Mouse (Mus musculus) regulatory T cell (primary cell): ENCODE results near the gene 1600014C10Rik.

Experiments used
- in situ Hi-C: fragments of 300-600 bp; cut with MboI, MseI; formaldehyde crosslinking; loops from one replicate; pipeline ENCODE4 v1.15.1; 2025; ENCODE audit warnings: high pct_unique_total_duplicates

Gene 1600014C10Rik

DNA sequence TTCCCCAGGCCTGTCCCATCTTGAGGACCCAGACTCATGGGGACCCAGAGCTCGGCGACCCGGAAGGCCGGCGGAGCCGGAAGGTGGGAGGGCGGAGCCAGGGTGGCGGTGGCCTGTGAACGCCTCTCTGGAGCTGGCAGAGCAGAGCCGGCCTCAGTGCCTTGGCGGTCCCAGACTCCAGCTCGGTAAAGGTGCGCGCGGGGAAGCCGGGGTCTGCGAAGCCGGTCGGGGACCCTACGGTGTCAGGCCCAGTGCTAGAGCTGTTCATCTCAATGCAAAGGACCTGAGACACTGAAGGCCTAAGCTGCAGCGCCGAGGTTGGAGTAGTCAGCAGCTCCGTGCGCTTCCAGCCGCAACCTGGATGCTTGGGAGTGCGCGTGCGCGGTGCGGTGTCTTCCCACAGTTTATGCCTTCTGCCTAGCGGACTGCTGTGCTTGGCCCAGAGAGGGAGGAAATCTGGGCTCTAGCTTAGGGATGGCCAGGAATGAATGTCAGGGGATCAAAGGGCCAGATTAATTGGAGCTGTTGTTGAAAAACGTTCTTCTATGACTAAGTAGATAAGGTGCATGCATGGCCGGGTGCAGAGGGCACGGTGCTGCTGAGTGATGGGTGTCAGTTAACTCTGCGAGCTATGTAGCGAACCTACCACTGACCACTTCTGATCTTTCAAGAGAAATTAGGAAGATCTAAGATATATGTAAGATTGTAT lies 846 bp downstream of the 1600014C10Rik start:
- in situ Hi-C loops: loop anchor here (5.0 kb wide), 1 partner anchor 83 kb away; no protein-coding TSS in a partner anchor

DNA sequence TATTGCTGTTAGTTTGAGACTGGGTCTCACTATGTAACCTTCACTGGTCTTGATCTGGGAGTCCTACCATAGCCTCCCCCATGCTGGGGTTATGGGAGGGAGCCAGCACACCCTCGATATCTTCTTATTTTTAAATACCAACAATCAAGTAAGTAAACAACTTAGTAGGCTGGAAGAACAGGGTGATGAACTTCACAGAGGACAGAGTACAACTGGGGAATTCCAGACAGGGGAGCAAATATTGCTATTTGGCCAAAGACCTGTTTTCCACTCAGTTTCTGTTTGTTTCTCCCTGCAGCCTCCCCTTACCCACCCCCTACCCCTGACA lies 1.4 kb downstream of the 1600014C10Rik start:
- in situ Hi-C loops: loop anchor here (5.0 kb wide), 1 partner anchor 83 kb away; no protein-coding TSS in a partner anchor

DNA sequence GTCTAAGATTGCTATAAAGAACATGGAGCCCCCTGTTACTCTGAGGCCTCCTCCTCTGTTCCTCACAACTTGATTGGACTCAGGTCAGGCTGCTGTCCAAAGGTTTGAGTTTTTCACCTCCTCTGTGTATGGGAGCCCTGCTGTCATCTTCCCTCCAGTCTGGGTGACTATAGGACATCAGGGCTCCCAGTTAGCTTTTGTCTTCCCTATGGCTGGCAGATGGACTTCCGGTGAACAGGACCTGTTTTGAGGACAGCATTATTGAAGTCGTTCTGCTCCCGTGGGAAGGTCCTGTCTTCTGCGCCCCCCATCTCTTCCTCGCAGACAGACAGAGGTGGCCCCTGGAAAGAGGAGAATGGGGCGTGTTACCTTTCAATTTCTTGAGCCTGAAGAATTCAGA lies 1.8 kb downstream of the 1600014C10Rik start:
- in situ Hi-C loops: loop anchor here (5.0 kb wide), 1 partner anchor 83 kb away; no protein-coding TSS in a partner anchor

DNA sequence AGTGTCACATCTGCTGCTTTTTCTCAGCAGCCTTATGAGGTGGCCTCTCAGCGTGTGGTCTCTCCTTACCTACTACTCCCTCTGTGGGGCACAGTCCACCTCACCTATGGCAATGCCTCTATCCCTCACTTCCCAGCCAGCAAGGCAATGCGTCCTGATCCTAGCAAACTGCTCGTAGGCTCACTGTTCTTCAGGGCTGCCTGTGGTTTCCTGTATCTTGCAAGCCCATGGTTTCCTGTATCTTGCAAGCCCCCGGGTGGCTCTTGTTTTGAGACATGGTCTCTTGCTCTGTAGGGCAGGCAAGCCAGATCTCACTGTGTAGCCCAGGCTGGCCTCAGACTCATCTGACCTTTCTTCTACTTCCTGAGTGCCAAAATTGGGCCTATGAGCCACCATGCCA lies 3.8 kb downstream of the 1600014C10Rik start:
- in situ Hi-C loops: no loop called here

DNA sequence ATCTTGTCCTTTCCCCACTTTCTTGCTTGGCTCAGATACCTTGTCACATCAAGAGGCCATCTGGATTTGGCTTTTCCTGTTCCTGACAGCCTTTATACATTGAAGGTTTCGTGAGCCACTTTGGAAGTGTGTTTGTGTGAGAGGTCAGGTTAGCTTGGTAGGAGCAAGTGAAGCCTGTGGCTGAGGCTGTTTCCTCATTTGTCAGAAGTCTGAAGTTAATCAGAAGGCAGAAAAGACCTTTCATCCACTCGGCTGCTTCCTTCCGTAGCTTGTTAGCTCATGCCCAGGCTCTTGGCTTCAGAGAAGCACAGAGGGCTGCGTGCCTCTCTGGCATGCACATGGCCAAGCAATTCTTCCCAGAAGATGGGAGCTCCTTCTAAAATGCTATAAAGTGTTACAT lies 4.8 kb downstream of the 1600014C10Rik start:
- in situ Hi-C loops: no loop called here

DNA sequence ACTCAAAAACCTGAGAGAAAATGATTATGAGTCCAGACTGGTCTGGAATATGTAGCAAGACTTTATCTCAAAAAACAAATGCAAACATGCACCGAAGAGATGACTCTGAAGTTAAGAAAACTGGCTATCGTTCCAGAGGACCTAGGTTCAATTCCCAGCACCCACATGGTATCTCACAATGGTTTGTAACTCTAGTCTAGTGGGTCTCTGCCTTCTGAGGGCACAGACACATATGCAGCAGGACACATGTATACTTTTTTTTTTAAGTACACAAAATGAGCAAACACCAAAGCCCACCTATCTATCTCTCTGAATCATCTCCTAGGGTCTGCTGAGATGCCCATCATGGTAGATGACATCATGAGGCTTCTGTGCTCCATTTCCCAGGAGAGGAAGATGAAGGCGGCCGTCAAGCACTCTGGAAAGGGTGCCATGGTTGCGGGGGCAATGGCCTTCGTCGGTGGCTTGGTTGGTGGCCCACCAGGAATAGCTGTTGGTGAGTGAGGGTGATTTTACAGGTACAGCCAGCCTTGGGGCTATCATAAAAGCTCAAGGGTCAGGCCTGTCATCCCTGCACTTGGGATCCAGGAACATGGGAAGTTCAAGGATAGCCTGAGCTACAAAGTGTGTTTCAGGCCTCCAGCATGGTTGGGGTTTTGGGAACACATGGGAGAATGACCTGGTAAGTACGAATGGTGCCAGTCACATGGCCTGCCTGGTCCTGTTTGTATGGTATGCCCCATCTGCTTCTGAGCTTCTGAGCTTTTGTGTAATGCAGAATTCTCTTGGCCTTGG lies 5.5 kb downstream of the 1600014C10Rik start:
- in situ Hi-C loops: no loop called here

DNA sequence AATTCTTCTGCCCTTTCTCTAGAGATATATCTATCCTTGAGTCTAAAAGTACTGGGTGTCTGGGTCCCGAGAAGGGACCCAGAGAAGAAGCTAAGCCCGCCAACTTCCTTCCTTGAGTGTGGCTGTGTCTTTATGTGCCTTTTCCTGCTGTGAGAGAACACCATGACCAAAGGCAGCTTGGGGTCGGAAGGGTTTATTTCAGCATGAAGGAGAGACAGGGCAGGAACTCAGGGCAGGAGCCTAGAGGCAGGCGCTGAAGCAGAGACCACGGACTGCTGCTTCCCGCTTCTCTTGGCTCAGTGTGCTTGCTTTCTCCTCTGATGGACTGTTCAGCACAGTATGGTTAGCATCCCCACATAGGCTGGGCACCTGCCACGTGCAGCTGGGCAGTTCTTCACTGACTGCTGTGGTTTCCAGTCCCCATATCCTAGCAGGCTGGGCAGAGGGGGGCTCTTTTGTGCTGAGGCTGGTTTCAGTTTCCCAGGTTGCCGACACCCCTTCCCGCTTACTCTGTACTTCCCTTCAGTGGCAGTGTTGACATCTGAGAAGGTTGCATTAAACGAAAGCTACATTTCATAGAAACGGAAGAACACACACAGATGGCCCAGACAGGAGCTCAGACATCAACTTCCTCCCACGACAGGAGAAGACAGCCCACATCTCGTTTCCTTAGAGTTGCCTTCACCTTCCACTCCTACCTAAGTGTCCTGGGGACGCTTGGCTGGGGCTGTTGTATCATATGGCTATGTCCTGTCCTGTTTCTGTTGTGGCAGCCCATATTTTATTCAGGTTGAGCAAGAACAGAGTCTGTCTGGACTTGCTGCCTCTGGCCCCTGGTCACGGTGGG lies 6.3 kb downstream of the 1600014C10Rik start:
- in situ Hi-C loops: no loop called here

DNA sequence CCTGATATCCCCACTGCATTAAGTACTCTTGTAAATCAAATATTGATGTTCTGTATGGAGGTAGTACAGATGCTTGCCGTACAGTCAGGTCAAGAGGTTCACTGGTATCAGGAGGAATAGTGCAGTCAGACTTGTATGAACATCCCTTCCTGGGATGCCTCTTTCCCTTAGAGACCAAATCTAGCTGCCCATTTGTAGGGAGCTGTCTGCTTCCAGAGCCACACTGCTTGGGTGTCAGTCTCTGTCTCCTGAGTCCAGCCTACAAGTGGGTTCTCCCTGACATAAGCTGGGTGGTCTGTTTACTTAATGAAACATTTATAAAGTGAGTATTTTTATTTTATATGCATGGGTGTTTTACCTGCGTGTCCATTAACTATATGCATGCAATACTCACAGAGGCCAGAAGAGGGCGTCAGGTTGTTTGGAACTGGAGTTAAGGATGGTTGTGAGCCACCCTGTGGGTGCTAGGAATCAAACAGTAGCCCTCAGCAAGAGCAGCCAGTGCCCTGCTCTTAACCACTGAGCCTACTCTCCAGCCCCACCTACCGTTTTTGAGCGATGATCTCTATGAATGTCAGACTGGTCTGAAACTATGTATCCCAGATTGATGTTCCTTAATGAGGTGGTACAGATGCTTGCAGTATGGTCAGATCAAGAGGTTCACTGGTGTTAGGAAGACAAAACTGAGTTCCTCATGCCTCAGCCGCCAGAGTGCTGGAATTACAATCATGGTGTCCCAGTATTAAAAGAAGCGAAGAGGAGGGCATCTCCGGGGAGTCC lies 7.2 kb downstream of the 1600014C10Rik start:
- in situ Hi-C loops: no loop called here

DNA sequence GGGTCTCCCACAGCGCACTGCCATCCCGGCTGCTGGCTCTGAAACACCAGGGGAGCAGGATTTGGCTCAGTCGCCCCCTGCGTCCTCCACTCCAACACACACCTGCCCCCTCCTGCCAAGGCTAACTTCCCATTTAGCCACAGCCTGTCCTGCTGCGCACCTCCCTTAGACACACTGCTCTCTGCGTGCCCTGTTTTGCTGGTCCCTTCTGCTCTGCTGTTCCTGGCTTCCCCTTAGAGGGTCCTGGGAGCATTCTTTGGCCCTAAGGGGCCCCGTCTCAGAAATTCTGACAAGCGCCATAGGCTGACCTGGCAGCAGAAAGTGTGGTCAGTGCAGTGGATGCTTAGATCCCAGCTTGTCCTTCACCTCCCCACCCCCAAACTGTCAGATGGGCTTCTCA lies 8.1 kb downstream of the 1600014C10Rik start:
- in situ Hi-C loops: no loop called here

DNA sequence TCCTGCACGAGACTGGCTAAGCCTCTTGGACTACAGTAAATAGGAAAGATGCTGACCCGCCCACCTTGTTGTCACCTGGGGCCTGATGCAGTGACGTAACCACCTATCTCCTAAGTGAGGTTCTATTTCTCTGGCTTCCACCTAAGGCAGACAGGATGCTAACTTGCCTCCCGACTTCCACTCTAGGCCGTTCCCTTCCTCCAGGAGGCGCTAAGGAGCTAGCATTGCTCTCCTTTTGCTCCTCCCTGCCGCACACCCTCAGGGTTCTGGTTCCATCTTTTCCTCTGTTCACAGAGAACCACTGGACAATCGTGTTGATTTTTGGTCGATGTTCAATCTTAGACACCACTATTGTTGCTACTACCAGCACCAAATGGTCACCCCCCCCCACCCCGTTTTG lies 8.6 kb downstream of the 1600014C10Rik start:
- in situ Hi-C loops: no loop called here

DNA sequence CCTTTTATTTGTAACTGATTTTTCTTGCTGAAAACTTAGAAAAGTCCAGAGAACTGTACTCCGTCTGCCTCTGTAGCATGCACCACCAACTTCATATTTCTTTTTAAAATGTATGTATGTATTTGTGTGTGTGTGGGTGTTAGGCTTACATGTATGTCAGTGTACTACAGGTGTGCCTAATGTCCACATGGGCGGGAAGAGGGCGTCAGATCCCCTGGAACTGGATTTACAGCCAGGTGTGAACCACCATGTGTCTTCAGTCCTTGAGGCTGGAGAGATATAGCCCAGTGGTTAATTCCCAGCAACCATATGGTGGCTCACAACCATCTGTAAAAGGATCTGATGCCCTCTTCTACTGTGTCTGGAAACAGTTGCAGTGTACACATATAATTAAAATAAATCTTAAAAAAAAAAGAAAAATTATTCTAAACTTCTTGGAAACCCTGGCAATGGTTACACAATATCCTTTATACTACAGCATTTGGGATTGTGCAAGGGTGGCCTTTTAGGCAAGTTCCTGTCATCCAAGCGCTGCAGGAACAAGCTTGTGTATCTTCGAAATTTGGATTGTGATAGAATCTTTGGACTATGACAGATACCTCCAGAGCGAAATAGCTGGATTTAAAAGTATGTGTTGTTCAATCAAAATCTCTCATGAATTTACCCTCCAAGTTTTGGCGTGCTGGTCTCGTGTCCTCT lies 17.0 kb downstream of the 1600014C10Rik start:
- in situ Hi-C loops: no loop called here

DNA sequence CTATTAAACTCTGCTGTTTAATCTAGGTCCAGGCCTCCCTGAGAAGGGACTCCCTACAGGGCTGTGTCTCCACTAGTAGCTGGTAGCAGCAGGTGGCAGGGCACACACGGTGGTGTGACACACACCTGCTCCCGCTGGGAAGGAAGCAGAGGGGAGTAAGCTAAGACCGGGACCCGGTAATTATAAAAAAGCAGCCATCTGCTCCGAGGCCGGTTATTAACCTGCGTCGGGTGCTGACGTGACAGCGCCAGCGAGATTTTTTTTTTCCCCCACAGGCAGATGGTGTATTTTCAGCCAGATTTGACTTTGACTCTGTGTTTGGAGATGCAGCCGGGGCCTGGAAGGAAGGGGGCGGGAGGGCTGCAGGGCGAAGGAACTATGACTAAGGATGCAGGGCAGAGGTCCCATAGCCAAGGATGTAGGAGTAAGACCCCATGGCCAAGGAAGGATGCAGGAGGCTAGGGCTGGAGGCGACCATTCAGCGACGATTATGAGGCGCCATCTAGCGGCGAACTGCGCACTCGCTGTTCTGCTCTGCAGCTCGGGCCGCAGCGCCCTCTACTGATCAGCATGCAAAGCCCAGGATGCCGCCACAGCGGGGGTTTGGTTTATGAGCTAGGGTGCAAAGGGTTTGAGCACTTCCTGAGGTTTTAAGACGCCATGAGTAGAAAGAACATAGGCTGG lies 17.7 kb downstream of the 1600014C10Rik start:
- in situ Hi-C loops: no loop called here

DNA sequence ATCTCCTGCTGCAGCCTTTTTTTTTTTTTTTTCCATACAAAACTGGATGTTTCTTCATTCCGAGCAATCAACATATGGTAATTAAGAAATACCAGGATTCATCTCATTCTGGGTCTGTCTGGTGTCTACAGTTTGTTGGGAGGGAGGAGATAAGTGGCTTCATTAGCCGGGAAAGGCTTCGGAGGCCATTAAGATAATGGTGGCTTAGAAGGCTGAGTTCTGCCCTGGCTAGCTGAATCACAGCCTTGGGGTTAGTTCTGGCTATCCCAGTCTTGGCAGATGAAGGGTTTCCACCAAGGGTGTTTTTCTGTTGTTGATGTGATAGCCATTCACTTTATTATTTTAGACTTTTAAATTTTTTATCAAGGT lies 18.3 kb downstream of the 1600014C10Rik start:
- in situ Hi-C loops: no loop called here

DNA sequence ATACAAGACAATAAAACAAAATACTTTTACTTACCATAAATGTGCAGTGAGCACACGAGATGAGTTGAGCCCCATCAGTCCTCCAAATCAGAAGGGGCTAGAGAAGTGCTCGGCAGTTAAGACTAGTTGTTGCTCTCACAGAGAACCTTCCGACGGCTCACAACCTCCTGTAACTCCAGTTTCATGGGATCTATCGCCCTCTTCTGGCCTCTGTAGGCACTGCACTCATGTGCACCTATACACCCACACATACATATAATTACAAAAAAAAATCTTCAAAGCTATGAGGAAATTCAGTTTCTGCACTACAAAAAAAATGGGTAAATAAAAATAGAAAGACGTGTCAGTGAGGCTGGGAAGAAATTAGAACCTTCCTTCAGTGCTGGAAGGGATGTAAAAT lies 21.3 kb downstream of the 1600014C10Rik start:
- in situ Hi-C loops: no loop called here

DNA sequence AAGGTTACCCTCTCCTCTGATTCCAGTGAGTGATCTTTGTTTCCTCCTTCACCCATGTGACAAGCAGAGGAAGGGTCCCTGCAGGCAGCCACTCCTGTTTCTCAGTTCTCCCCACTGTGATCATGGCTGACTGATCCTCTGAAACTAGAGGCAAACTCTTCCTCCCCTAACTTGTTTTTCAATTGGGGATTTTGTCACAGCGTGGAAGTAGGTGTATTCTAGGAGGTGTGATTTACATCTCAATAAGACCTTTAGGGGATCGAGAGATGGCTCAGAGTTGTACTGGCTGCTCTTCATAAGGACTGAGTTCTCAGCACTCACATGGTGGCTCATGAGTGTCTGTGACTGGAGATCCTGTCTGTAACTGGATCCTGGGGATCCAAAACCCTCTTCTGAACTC lies 22.8 kb downstream of the 1600014C10Rik start:
- in situ Hi-C loops: no loop called here

DNA sequence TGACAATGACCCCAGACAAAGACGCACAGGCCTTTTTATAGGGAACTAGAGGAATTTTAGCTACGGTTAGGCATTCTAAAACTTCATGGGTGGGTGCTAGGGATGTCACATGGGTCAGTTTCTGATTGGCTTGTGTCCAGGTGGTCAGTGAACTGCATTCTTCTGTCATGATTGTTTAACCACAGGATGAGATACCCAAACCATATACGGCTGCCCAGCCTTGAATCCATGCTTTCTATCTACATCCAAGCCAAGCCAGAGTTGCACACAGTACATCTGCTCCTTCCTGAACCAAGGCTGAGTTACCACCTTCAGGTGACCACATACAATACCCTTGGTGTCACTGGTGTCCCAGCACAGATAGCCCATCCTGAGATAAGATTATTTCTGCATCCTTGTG lies 23.5 kb downstream of the 1600014C10Rik start:
- in situ Hi-C loops: no loop called here

DNA sequence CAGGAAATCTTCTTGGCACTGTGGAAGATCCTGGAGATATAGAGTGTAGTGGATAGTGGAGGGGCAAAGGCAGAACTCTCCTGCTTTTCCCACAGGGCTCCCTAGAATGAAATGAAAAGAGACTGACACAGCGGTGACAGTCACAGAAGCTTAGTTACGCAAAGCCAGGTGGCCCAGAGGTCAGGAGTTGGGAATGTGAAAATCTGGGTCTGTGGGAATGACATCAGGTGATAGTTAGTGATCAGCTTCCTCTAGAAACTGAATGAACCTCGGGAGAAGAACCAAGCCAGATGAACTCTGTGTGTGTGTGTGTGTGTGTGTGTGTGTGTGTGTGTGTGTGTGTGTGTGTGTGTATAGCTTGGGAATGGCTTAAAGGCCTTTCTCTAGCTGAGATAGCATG lies 26.0 kb downstream of the 1600014C10Rik start:
- in situ Hi-C loops: no loop called here

DNA sequence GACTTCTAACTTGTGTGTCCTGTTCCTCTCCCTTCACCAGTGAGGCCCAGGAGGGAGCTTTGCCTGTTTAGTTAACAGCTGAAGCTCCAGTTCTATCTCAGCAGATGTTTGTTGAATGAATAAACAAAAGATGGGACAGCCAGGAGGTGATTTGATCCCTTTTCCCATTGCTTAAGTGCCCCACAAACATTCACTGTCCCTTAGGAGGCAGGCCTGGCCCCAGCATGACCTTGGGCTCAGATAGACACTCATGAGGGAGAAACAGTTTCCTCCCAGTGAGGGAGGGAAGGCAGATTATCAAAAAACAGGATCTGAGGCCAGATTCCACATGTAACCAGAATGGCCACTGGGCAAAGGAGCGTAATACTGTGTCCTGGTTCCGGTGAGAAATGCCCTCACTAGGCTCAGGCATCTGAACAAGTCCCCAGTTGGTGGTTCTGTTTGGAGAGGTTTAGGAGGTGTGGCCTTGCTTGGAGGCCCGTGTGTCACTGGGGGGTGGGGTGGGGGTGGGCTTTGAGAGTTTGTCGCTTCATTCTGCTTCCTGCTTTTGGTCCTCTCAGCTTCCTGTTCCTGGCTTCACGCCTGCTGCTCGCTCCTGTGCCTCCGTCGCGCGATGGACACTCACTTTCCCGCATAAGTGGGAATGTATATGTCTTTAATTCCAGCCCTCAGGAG lies 26.6 kb downstream of the 1600014C10Rik start:
- in situ Hi-C loops: no loop called here

DNA sequence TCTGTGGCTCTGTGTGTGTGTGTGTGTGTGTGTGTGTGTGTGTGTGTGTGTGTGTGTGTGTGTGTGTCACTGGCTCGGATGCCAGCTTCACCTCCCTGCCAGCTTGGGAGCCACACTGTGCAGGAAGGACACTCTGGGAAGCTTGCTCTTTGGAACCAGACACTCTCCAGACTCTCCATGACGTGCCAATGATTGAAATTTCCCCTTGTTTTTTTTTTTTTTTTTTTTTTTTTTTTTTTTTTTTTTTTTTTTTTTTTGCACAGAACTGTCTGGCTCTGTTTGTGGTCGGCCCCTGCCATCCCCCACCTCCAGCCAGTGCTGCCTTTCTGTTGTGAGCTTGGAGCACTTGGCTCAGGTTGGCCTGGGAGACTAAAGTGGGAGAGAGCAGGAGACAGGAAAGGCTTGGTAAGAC lies 29.6 kb downstream of the 1600014C10Rik start:
- in situ Hi-C loops: no loop called here
